Mouse (Mus musculus) testis, adult 2 months (tissue): Measurements from ENCODE around the gene AU022252. TPM values are rescaled to one million over a fixed set of nuclear protein-coding genes. Genes with fewer than 3 reads are reported as not detected.
A peak's percentile ranks its signal among the peaks of the same experiment; 100 is the strongest.
"Not testable (repeated sequence)": the region's sequence is repeated elsewhere in the genome, so short reads cannot be mapped to it uniquely, and the experiment has no call there.

Source experiments
- H3K27ac ChIP-seq: fragments of 200-500 bp; 2 replicates; pipeline ENCODE4 v1.5.1; 2012; ENCODE audit warnings: low read depth, low read length; ENCODE audit not compliant: control insufficient read depth, insufficient read depth
- H3K27me3 ChIP-seq: fragments of 200-500 bp; 2 replicates; pipeline ENCODE4 v1.6.1; 2012; ENCODE audit warnings: mild to moderate bottlenecking, low read length, moderate library complexity; ENCODE audit not compliant: control insufficient read depth, insufficient read depth
- H3K36me3 ChIP-seq: fragments of 200-500 bp; 2 replicates; pipeline ENCODE4 v1.6.1; 2012; ENCODE audit warnings: mild to moderate bottlenecking, low read length; ENCODE audit not compliant: control insufficient read depth, insufficient read depth
- H3K4me1 ChIP-seq: fragments of 200-500 bp; 2 replicates; pipeline ENCODE4 v1.6.1; 2012; ENCODE audit warnings: low read length; ENCODE audit not compliant: control insufficient read depth, insufficient read depth
- H3K4me3 ChIP-seq: fragments of 200-500 bp; 2 replicates; pipeline ENCODE4 v1.5.1; 2012; ENCODE audit warnings: low read depth, mild to moderate bottlenecking, low read length, moderate library complexity, mixed read lengths; ENCODE audit not compliant: control insufficient read depth
- CTCF ChIP-seq: fragments of 200-500 bp; IDR thresholded peaks from 2 replicates; pipeline ENCODE4 v1.5.1; 2012; ENCODE audit warnings: low read depth, mild to moderate bottlenecking, inconsistent platforms, low read length, moderate library complexity; ENCODE audit not compliant: control insufficient read depth, insufficient read depth, insufficient replicate concordance
- POLR2A ChIP-seq: fragments of 200-500 bp; IDR thresholded peaks from 2 replicates; pipeline ENCODE4 v1.6.1; 2012; ENCODE audit warnings: low read depth, mild to moderate bottlenecking, inconsistent platforms, low read length, moderate library complexity; ENCODE audit not compliant: control insufficient read depth
- polyA plus RNA-seq: library from polyadenylated mRNA; depleted of rRNA; stranded (reverse); fragments of >200 nt; gene quantifications from 2 replicates; pipeline ENCODE4 v1.2.3, GENCODE M21; 2012; rRNA removed

The AU022252 gene
- polyA plus RNA-seq = 14.1 and 18.6 TPM in 2 replicates

DNA sequence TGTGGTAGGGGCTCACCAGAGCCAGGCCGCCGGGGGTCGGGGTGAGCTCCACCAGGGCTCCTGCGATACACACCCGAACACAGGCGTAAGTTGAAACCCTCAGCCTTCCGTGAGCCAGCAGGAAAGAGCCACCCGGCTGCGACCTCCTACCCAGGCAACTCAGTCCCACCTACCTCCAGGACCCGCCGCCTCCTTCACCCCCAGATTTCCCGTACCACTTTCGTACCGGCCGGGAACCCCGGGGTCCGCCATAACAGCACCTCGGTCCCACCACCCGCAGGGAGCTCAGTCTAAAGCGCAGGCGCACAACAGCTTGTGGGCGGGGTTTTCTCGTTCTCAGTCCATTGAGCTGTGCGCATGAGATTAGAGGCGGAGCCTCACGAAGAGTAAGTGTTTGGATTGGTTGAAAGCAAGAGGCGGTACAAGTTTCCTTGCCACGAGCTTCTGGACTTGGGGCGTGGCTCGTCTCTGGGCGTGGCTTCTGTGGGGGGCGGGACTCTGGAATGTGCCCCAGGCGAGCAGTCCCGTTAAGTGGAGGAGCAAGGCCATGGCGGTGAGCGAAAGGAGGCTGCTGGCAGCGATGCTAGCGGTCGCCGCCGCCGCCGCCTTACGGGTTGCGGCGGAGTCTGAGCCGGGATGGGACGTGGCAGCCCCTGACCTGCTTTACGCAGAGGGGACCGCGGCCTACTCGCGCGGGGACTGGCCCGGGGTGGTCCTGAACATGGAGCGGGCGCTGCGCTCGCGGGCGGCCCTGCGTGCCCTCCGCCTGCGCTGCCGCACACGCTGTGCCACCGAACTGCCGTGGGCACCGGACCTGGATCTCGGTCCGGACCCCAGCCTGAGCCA is at the start of gene AU022252, which contains the start of gene P3h1:
Gene AU022252 (minus strand): TSS at position 303 of the 846 bp plus-strand sequence.
Gene P3h1 (plus strand): TSS at position 506 of the 846 bp plus-strand sequence.
- peak within 1 kb of the TSS; percentile 53 for H3K27ac ChIP-seq
- H3K4me1 ChIP-seq = peaks cover 7% of the 10 kb centered on the region
- no peaks in the 10 kb centered on the region for H3K36me3 ChIP-seq
- no peaks in the 10 kb centered on the region for H3K27me3 ChIP-seq
- peak within 1 kb of the TSS; percentile 87 for H3K4me3 ChIP-seq
- no peak for TF ChIP-seq CTCF
- peak; percentile 90 for TF ChIP-seq POLR2A

DNA sequence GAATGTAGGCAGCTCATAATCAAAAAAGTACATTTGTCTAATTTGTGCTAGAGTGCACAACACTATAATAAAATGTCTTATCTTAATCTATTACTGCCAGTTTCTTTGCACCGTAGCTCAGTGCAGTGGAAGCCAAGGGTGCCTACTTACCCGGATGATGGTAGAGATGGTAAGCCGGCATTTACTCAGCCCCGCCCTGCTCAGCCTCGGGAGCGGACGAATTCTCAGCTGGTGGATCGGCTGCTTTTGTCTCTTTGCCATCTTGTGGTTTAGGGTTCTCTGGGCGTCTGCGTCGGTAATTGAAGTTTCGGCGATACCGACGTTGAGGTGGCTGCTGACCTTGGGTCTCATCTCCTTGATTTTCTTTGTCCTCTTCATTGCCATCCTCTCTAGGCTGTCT is 46.3 kb upstream of the AU022252 start:
- H3K27me3 ChIP-seq, H3K36me3 ChIP-seq, H3K4me3 ChIP-seq, H3K4me1 ChIP-seq, H3K27ac ChIP-seq: not testable (repeated sequence)

DNA sequence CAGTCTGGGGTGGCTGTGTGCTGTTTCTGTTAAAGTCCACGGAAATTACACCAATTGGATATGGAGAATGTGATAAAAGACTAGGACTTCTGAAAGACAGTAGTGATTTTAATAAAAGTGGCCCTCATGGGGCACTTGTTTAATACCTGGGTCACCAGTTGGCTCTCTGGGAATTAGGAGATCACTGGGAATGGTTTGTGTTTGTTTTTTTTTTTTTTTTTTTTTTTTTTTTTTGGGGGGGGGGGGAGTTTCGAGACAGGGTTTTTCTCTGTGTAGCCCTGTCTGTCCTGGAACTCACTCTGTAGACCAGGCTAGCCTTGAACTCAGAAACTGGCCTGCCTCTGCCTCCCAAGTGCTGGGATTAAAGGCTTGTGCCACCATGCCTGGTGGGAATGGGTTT is 43.2 kb upstream of the AU022252 start:
- H3K27ac ChIP-seq = no peak overlapping the region
- TF ChIP-seq POLR2A (no peak), CTCF (no peak)
- H3K36me3 ChIP-seq = peaks cover 3% of the 10 kb centered on the region
- no peaks in the 10 kb centered on the region for H3K4me1 ChIP-seq
- H3K4me3 ChIP-seq = no peak overlapping the region
- H3K27me3 ChIP-seq = no peaks in the 10 kb centered on the region

DNA sequence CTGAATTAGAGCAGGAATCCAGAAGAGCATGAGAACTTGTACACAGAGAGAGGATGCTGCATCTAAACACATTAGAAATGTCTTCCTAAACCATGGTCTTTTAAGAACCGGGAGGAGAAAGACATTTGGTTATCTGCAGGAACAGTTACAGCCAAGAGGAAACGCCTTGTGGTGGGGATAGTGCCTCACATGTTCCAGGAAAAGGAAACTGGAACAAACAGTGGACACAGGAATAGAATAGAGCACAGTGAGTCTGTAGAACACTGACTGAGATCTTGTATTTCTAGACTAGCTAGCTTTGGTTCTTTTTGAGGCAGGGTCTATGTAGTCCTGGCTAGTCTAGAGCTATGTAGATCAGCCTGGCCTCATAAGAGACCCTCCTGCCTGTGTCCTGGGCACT is 42.7 kb upstream of the AU022252 start:
- Histone ChIP-seq H3K27me3 (no peaks in the 10 kb centered on the region), H3K36me3 (peaks cover 3% of the 10 kb centered on the region), H3K27ac (no peak overlapping the region), H3K4me1 (no peaks in the 10 kb centered on the region), H3K4me3 (no peak overlapping the region)
- no peak for TF ChIP-seq POLR2A
- no peak for TF ChIP-seq CTCF

GRCm38 (mm10) chr4:119274627-119275026 is 42.1 kb upstream of the AU022252 start:
- Histone ChIP-seq H3K36me3 (peaks cover 1% of the 10 kb centered on the region), H3K4me1 (no peaks in the 10 kb centered on the region), H3K27ac (no peak overlapping the region), H3K4me3 (no peak overlapping the region), H3K27me3 (no peaks in the 10 kb centered on the region)
- TF ChIP-seq POLR2A (no peak), CTCF (no peak)

GRCm38 (mm10) chr4:119266606-119267005 is 34.1 kb upstream of the AU022252 start:
- TF ChIP-seq CTCF (no peak), POLR2A (no peak)
- Histone ChIP-seq H3K36me3 (no peaks in the 10 kb centered on the region), H3K4me3 (no peak overlapping the region), H3K27ac (no peak overlapping the region), H3K4me1 (no peaks in the 10 kb centered on the region), H3K27me3 (no peaks in the 10 kb centered on the region)

- Histone ChIP-seq H3K27me3 (no peaks in the 10 kb centered on the region), H3K4me3 (no peak overlapping the region), H3K36me3 (no peaks in the 10 kb centered on the region), H3K4me1 (no peaks in the 10 kb centered on the region), H3K27ac (no peak overlapping the region)
- TF ChIP-seq POLR2A = no peak
- no peak for TF ChIP-seq CTCF
These were observed 30.9 kb upstream of the AU022252 start for GRCm38 (mm10) chr4:119263459-119263858.

- no peak overlapping the region for H3K4me3 ChIP-seq
- H3K27me3 ChIP-seq = no peaks in the 10 kb centered on the region
- H3K27ac ChIP-seq = no peak overlapping the region
- no peaks in the 10 kb centered on the region for H3K36me3 ChIP-seq
- no peaks in the 10 kb centered on the region for H3K4me1 ChIP-seq
- no peak for TF ChIP-seq POLR2A
- no peak for TF ChIP-seq CTCF
These were observed 30.0 kb upstream of the AU022252 start for GRCm38 (mm10) chr4:119262483-119262882.
